Mouse (Mus musculus) MEL (cell line): ENCODE measurements around the gene Ccng2. TPM values are rescaled to one million over a fixed set of nuclear protein-coding genes. Genes with fewer than 3 reads are reported as not detected.
A peak's percentile ranks its signal among the peaks of the same experiment; 100 is the strongest.

ENCODE experiments used
- DNase-seq: peaks from one replicate; pipeline ENCODE4 v3.0.0; 2011; ENCODE audit warnings: low read depth, low spot score
- H3K27ac ChIP-seq: 2 replicates; pipeline ENCODE4 v1.5.1; 2012; ENCODE audit warnings: low read depth, mild to moderate bottlenecking, control low read depth, low read length, moderate library complexity; ENCODE audit not compliant: control insufficient read depth
- H3K27me3 ChIP-seq, 2 experiments: fragments of 150-350 bp in 1 of 2; sonication (generic) in 1 of 2; 2 replicates each; pipeline ENCODE4 v1.6.1; 2012; ENCODE audit warnings: low read length in 2 of 2, mild to moderate bottlenecking in 2 of 2, improper control_type of control experiment in 1 of 2, moderate library complexity in 1 of 2; ENCODE audit not compliant: insufficient read depth in 2 of 2, control insufficient read depth in 1 of 2
- H3K36me3 ChIP-seq, 2 experiments: 2 replicates each; pipeline ENCODE4 v1.6.1; 2012 to 2014; ENCODE audit warnings: low read length in 2 of 2, improper control_type of control experiment in 1 of 2, inconsistent platforms in 1 of 2, mild to moderate bottlenecking in 1 of 2; ENCODE audit not compliant: insufficient read depth in 2 of 2, control insufficient read depth in 1 of 2
- H3K4me1 ChIP-seq, 2 experiments: fragments of 150-350 bp in 1 of 2; sonication (generic) in 1 of 2; 2 replicates each; pipeline ENCODE4 v1.6.1; 2012; ENCODE audit warnings: low read length in 2 of 2, improper control_type of control experiment in 1 of 2, mild to moderate bottlenecking in 1 of 2; ENCODE audit not compliant: insufficient read depth in 2 of 2, control insufficient read depth in 1 of 2
- H3K4me3 ChIP-seq, 2 experiments: fragments of 150-350 bp in 1 of 2; sonication (generic) in 1 of 2; 2 replicates each; pipeline ENCODE4 v1.5.1; 2012; ENCODE audit warnings: low read depth in 2 of 2, low read length in 2 of 2, mild to moderate bottlenecking in 2 of 2, moderate library complexity in 2 of 2, control low read depth in 1 of 2, improper control_type of control experiment in 1 of 2; ENCODE audit not compliant: control insufficient read depth in 1 of 2, insufficient read depth in 1 of 2
- H3K79me2 ChIP-seq: 2 replicates; pipeline ENCODE4 v1.6.1; 2012; ENCODE audit warnings: mild to moderate bottlenecking, low read length, moderate library complexity; ENCODE audit not compliant: control insufficient read depth, poor library complexity, insufficient read depth
- H3K9ac ChIP-seq: 2 replicates; pipeline ENCODE4 v1.6.1; 2012; ENCODE audit warnings: low read depth, mild to moderate bottlenecking, control low read depth, low read length, moderate library complexity; ENCODE audit not compliant: control insufficient read depth, poor library complexity, severe bottlenecking
- H3K9me3 ChIP-seq: fragments of 150-350 bp; sonication (generic); replicated peaks from 2 replicates; pipeline ENCODE4 v1.6.1; 2012; ENCODE audit warnings: mild to moderate bottlenecking, low read length, improper control_type of control experiment, moderate library complexity; ENCODE audit not compliant: insufficient read depth
- CHD1 ChIP-seq: IDR thresholded peaks from 2 replicates; pipeline ENCODE4 v1.6.1; 2012; ENCODE audit warnings: low read depth, mild to moderate bottlenecking, inconsistent platforms, low read length, improper control_type of control experiment
- CTCF ChIP-seq, 3 experiments: IDR thresholded peaks in 2 of 3; conservative IDR thresholded peaks in 1 of 3; 2 replicates each; pipeline ENCODE4 v1.5.1; 2011 to 2012; ENCODE audit warnings: low read length in 3 of 3, low read depth in 2 of 3, mild to moderate bottlenecking in 2 of 3, improper control_type of control experiment in 1 of 3, inconsistent platforms in 1 of 3, mixed read lengths in 1 of 3, moderate library complexity in 1 of 3; ENCODE audit not compliant: control insufficient read depth in 1 of 3, insufficient read depth in 1 of 3, poor library complexity in 1 of 3, severe bottlenecking in 1 of 3
- EP300 ChIP-seq, 2 experiments: IDR thresholded peaks; 2 replicates each; pipeline ENCODE4 v1.6.1; 2011; ENCODE audit warnings: improper control_type of control experiment in 2 of 2, low read length in 2 of 2, low read depth in 1 of 2, mild to moderate bottlenecking in 1 of 2
- ETS1 ChIP-seq: IDR thresholded peaks from 2 replicates; pipeline ENCODE4 v1.6.1; 2012; ENCODE audit warnings: low read depth, mild to moderate bottlenecking, inconsistent platforms, low read length, improper control_type of control experiment, moderate library complexity
- GABPA ChIP-seq: IDR thresholded peaks from 2 replicates; pipeline ENCODE4 v1.6.1; 2012; ENCODE audit warnings: low read depth, mild to moderate bottlenecking, inconsistent platforms, low read length, improper control_type of control experiment, moderate library complexity
- GATA1 ChIP-seq: IDR thresholded peaks from 2 replicates; pipeline ENCODE4 v1.6.1; 2011; ENCODE audit warnings: low read depth, low read length, improper control_type of control experiment
- HCFC1 ChIP-seq: IDR thresholded peaks from 2 replicates; pipeline ENCODE4 v1.6.1; 2012; ENCODE audit warnings: low read depth, mild to moderate bottlenecking, inconsistent platforms, low read length, improper control_type of control experiment, moderate library complexity
- JUND ChIP-seq: IDR thresholded peaks from 2 replicates; pipeline ENCODE4 v1.6.1; 2011; ENCODE audit warnings: low read depth, mild to moderate bottlenecking, improper control_type of control experiment, low read length
- KAT2A ChIP-seq: conservative IDR thresholded peaks from 2 replicates; pipeline ENCODE4 v1.6.1; 2012; ENCODE audit warnings: low read depth, low read length, improper control_type of control experiment, inconsistent platforms
- MAX ChIP-seq: IDR thresholded peaks from 2 replicates; pipeline ENCODE4 v1.6.1; 2011; ENCODE audit warnings: low read length, improper control_type of control experiment
- MEF2A ChIP-seq: IDR thresholded peaks from 2 replicates; pipeline ENCODE4 v1.6.1; 2014; ENCODE audit warnings: low read depth, mild to moderate bottlenecking, inconsistent platforms, low read length, improper control_type of control experiment; ENCODE audit not compliant: poor library complexity, insufficient replicate concordance, severe bottlenecking; ENCODE audit errors: extremely low read depth
- MYB ChIP-seq: IDR thresholded peaks from 2 replicates; pipeline ENCODE4 v1.6.1; 2011; ENCODE audit warnings: mild to moderate bottlenecking, low read depth, low read length, improper control_type of control experiment
- MYC ChIP-seq: IDR thresholded peaks from 2 replicates; pipeline ENCODE4 v1.6.1; 2011; ENCODE audit warnings: low read depth, mild to moderate bottlenecking, low read length, improper control_type of control experiment, moderate library complexity
- NRF1 ChIP-seq: IDR thresholded peaks from 2 replicates; pipeline ENCODE4 v1.6.1; 2014; ENCODE audit warnings: low read depth, mild to moderate bottlenecking, inconsistent platforms, low read length, improper control_type of control experiment, moderate library complexity; ENCODE audit not compliant: poor library complexity, insufficient read depth, severe bottlenecking
- POLR2AphosphoS2 ChIP-seq: IDR thresholded peaks from 2 replicates; pipeline ENCODE4 v1.6.1; 2011; ENCODE audit warnings: low read length, improper control_type of control experiment
- POLR2AphosphoS5 ChIP-seq: IDR thresholded peaks from 2 replicates; pipeline ENCODE4 v1.6.1; 2012; ENCODE audit warnings: low read depth, borderline replicate concordance, mild to moderate bottlenecking, inconsistent platforms, low read length, moderate library complexity, mixed read lengths
- RCOR1 ChIP-seq: IDR thresholded peaks from 2 replicates; pipeline ENCODE4 v1.6.1; 2012; ENCODE audit warnings: low read depth, mild to moderate bottlenecking, inconsistent platforms, low read length, improper control_type of control experiment
- SMC3 ChIP-seq: IDR thresholded peaks from 2 replicates; pipeline ENCODE4 v1.6.1; 2011; ENCODE audit warnings: low read depth, low read length, improper control_type of control experiment
- UBTF ChIP-seq: IDR thresholded peaks from 2 replicates; pipeline ENCODE4 v1.6.1; 2012; ENCODE audit warnings: low read depth, mild to moderate bottlenecking, inconsistent platforms, low read length, improper control_type of control experiment, moderate library complexity, borderline replicate concordance; ENCODE audit not compliant: insufficient read depth
- USF1 ChIP-seq: IDR thresholded peaks from 2 replicates; pipeline ENCODE4 v1.6.1; 2014; ENCODE audit warnings: low read depth, mild to moderate bottlenecking, inconsistent platforms, low read length, improper control_type of control experiment, moderate library complexity
- USF2 ChIP-seq, 2 experiments: IDR thresholded peaks; 2 replicates each; pipeline ENCODE4 v1.6.1; 2011 to 2012; ENCODE audit warnings: improper control_type of control experiment in 2 of 2, low read length in 2 of 2, borderline replicate concordance in 1 of 2, inconsistent platforms in 1 of 2, low read depth in 1 of 2, mild to moderate bottlenecking in 1 of 2; ENCODE audit not compliant: insufficient read depth in 1 of 2
- ZKSCAN1 ChIP-seq: IDR thresholded peaks from 2 replicates; pipeline ENCODE4 v1.6.1; 2012; ENCODE audit warnings: low read depth, mild to moderate bottlenecking, inconsistent platforms, low read length, improper control_type of control experiment, moderate library complexity
- ZMIZ1 ChIP-seq: IDR thresholded peaks from 2 replicates; pipeline ENCODE4 v1.6.1; 2012; ENCODE audit warnings: low read depth, mild to moderate bottlenecking, inconsistent platforms, low read length, improper control_type of control experiment, moderate library complexity
- polyA plus RNA-seq, 2 experiments: library from polyadenylated mRNA; stranded (reverse) in 1 of 2; unstranded in 1 of 2; fragments of >175 nt in 1 of 2; fragments of >200 nt in 1 of 2; gene quantifications; 2 replicates each; pipeline versions ENCODE4 v1.2.1 to v1.2.4; 2012; ENCODE audit warnings: low replicate concordance in 2 of 2, low read depth in 1 of 2; ENCODE audit not compliant: insufficient read length in 2 of 2, insufficient read depth in 1 of 2, missing spikeins in 1 of 2
- total RNA-seq: library from RNA; depleted of rRNA; stranded (reverse); fragments of 300-350 nt; gene quantifications from 2 replicates; pipeline ENCODE4 v1.2.3, GENCODE M21; 2012

Gene Ccng2
- total and polyA plus RNA-seq, 3 experiments = 1.0 to 3.7 TPM; not detected in 1

- H3K9me3 ChIP-seq = no peaks in the 10 kb centered on the region
- TF ChIP-seq KAT2A (no peak), ZMIZ1 (no peak), GABPA (no peak), ZKSCAN1 (no peak), EP300 (IDR thresholded peaks at IDR 0.05; ENCODE audit: low read depth in 1 of 2, low read length in 2 of 2) (no peak), MYB (no peak), CHD1 (no peak), GATA1 (no peak), HCFC1 (no peak), USF2 (IDR thresholded peaks at IDR 0.05; ENCODE audit: borderline replicate concordance in 1 of 2, insufficient read depth in 1 of 2, low read depth in 1 of 2, low read length in 2 of 2) (no peak), MAX (no peak), JUND (no peak), POLR2AphosphoS5 (no peak), SMC3 (no peak), MYC (no peak), POLR2AphosphoS2 (no peak), NRF1 (no peak), UBTF (no peak), CTCF (IDR thresholded peaks at IDR 0.05 in 2 of 3, conservative IDR thresholded peaks at IDR 0.05 in 1 of 3; ENCODE audit: control insufficient read depth in 1 of 3, insufficient read depth in 1 of 3, low read depth in 2 of 3, low read length in 3 of 3, poor library complexity in 1 of 3, severe bottlenecking in 1 of 3) (no peak), MEF2A (no peak)
- TF ChIP-seq, all 39 proteins: peak for 0
- Histone ChIP-seq H3K4me3 (no peak overlapping the region), H3K36me3 (no peaks in the 10 kb centered on the region; a peak in 1 of 4 replicates), H3K4me1 (no peaks in the 10 kb centered on the region; a peak in 1 of 4 replicates), H3K27ac (no peak overlapping the region), H3K27me3 (no peaks in the 10 kb centered on the region), H3K9ac (no peak overlapping the region), H3K79me2 (no peaks in the 10 kb centered on the region)
- DNase-seq = no peak
Measured at GRCm38 (mm10) chr5:93256820-93257405, 10.1 kb upstream of the Ccng2 start.

- Histone ChIP-seq H3K36me3 (peaks cover 0 to 18% of the 10 kb centered on the region in 2 experiments; a peak in 2 of 4 replicates), H3K79me2 (no peaks in the 10 kb centered on the region), H3K27ac (no peak overlapping the region), H3K4me1 (peaks cover 4 to 11% of the 10 kb centered on the region in 2 experiments; a peak in 3 of 4 replicates), H3K27me3 (no peaks in the 10 kb centered on the region), H3K9ac (no peak overlapping the region), H3K9me3 (no peaks in the 10 kb centered on the region), H3K4me3 (no peak overlapping the region)
- no peak for TF ChIP-seq GABPA
- TF ChIP-seq GATA1 = peak; percentile 56
- TF ChIP-seq RCOR1 = peak; percentile 59
- peak in 1 of 2 experiments; percentile 47; a peak in 1 of 4 replicates for TF ChIP-seq EP300 (IDR thresholded peaks at IDR 0.05; ENCODE audit: low read depth in 1 of 2, low read length in 2 of 2)
- TF ChIP-seq USF2 (IDR thresholded peaks at IDR 0.05; ENCODE audit: borderline replicate concordance in 1 of 2, insufficient read depth in 1 of 2, low read depth in 1 of 2, low read length in 2 of 2) = no peak
- TF ChIP-seq ETS1 = 0 out of 2 replicates have a peak, but pooled peaks have one; percentile 14
- TF ChIP-seq USF1 = no peak
- DNase-seq = no peak
Measured at GRCm38 (mm10) chr5:93259349-93259748, 7.7 kb upstream of the Ccng2 start.
